Mouse (Mus musculus) CH12.LX (cell line): ENCODE measurements at regions not wholly inside any gene's neighbourhood (a gene's known extent, or its start where the extent isn't known, plus 50 kb on each side); places are given as distances from the start of the nearest gene placed in this dataset.

Experiments used
- DNase-seq: peaks from one replicate; pipeline ENCODE4 v3.0.0-alpha.2; 2013; ENCODE audit errors: extremely low read depth
- H3K27ac ChIP-seq: 2 replicates; pipeline ENCODE4 v1.5.1; 2012; ENCODE audit warnings: low read depth, mild to moderate bottlenecking, control low read depth, moderate library complexity; ENCODE audit not compliant: insufficient read depth
- H3K27me3 ChIP-seq: replicated peaks from 2 replicates; pipeline ENCODE3; 2012; ENCODE audit warnings: inconsistent platforms
- H3K36me3 ChIP-seq, 2 experiments: replicated peaks in 1 of 2; 2 replicates each; pipeline versions ENCODE3 to v1.6.1; 2012; ENCODE audit warnings: inconsistent platforms in 1 of 2, low read length in 1 of 2, mild to moderate bottlenecking in 1 of 2, mixed read lengths in 1 of 2, moderate library complexity in 1 of 2; ENCODE audit not compliant: control insufficient read depth in 1 of 2, insufficient read depth in 1 of 2
- H3K4me1 ChIP-seq, 2 experiments: 2 replicates each; pipeline ENCODE4 v1.6.1; 2012; ENCODE audit warnings: inconsistent platforms in 1 of 2, moderate library complexity in 1 of 2; ENCODE audit not compliant: insufficient read depth in 2 of 2, control insufficient read depth in 1 of 2
- H3K4me2 ChIP-seq: 2 replicates; pipeline ENCODE4 v1.6.1; 2012; ENCODE audit warnings: low read depth, mild to moderate bottlenecking, control low read depth; ENCODE audit not compliant: poor library complexity, insufficient read depth, severe bottlenecking
- H3K4me3 ChIP-seq, 3 experiments: fragments of 150-350 bp in 1 of 3; sonication (generic) in 1 of 3; replicated peaks in 1 of 3; 2 replicates each; pipeline versions ENCODE3 to v1.5.1; 2011 to 2012; ENCODE audit warnings: low read depth in 2 of 3, low read length in 2 of 3, mild to moderate bottlenecking in 2 of 3, moderate library complexity in 2 of 3, control low read depth in 1 of 3, improper control_type of control experiment in 1 of 3, inconsistent platforms in 1 of 3, mixed read lengths in 1 of 3; ENCODE audit not compliant: poor library complexity in 1 of 3
- H3K79me2 ChIP-seq: replicated peaks from 2 replicates; pipeline ENCODE4 v1.6.1; 2012; ENCODE audit warnings: mild to moderate bottlenecking, moderate library complexity; ENCODE audit not compliant: control insufficient read depth, poor library complexity, insufficient read depth, severe bottlenecking; ENCODE audit errors: extremely low read depth
- H3K9ac ChIP-seq: 2 replicates; pipeline ENCODE4 v1.6.1; 2012; ENCODE audit warnings: low read depth, mild to moderate bottlenecking, control low read depth, moderate library complexity; ENCODE audit not compliant: insufficient read depth
- H3K9me3 ChIP-seq: replicated peaks from 2 replicates; pipeline ENCODE3; 2012; ENCODE audit warnings: low read length, inconsistent platforms, mixed read lengths
- CTCF ChIP-seq, 2 experiments: IDR thresholded peaks in 1 of 2; conservative IDR thresholded peaks in 1 of 2; 2 replicates each; pipeline ENCODE4 v1.5.1; 2011 to 2012; ENCODE audit warnings: low read depth in 2 of 2, low read length in 2 of 2, improper control_type of control experiment in 1 of 2, inconsistent platforms in 1 of 2, mild to moderate bottlenecking in 1 of 2, moderate library complexity in 1 of 2
- ELF1 ChIP-seq: IDR thresholded peaks from 2 replicates; pipeline ENCODE4 v1.6.1; 2014; ENCODE audit warnings: low read depth, mild to moderate bottlenecking, inconsistent platforms, low read length, improper control_type of control experiment
- ETS1 ChIP-seq: conservative IDR thresholded peaks from 2 replicates; pipeline ENCODE4 v1.6.1; 2012; ENCODE audit warnings: low read depth, mild to moderate bottlenecking, inconsistent platforms, low read length, improper control_type of control experiment, moderate library complexity
- HCFC1 ChIP-seq: IDR thresholded peaks from 2 replicates; pipeline ENCODE4 v1.6.1; 2012; ENCODE audit warnings: low read depth, mild to moderate bottlenecking, inconsistent platforms, low read length, improper control_type of control experiment
- KAT2A ChIP-seq: IDR thresholded peaks from 2 replicates; pipeline ENCODE4 v1.6.1; 2012; ENCODE audit warnings: low read length, improper control_type of control experiment, inconsistent platforms; ENCODE audit not compliant: insufficient replicate concordance
- MAFK ChIP-seq: IDR thresholded peaks from 2 replicates; pipeline ENCODE4 v1.6.1; 2011; ENCODE audit warnings: low read length, improper control_type of control experiment; ENCODE audit not compliant: insufficient replicate concordance
- MAX ChIP-seq: IDR thresholded peaks from 2 replicates; pipeline ENCODE4 v1.6.1; 2011; ENCODE audit warnings: low read length, improper control_type of control experiment
- MAZ ChIP-seq: IDR thresholded peaks from 2 replicates; pipeline ENCODE4 v1.6.1; 2012; ENCODE audit warnings: low read depth, mild to moderate bottlenecking, inconsistent platforms, low read length, improper control_type of control experiment, moderate library complexity
- MXI1 ChIP-seq: IDR thresholded peaks from 2 replicates; pipeline ENCODE4 v1.6.1; 2011; ENCODE audit warnings: mild to moderate bottlenecking, low read depth, low read length, improper control_type of control experiment
- MYC ChIP-seq: IDR thresholded peaks from 2 replicates; pipeline ENCODE4 v1.6.1; 2011; ENCODE audit warnings: low read depth, mild to moderate bottlenecking, improper control_type of control experiment, low read length
- PAX5 ChIP-seq: IDR thresholded peaks from 2 replicates; pipeline ENCODE4 v1.6.1; 2012; ENCODE audit warnings: low read length, inconsistent platforms, mixed read lengths
- POLR2AphosphoS2 ChIP-seq: IDR thresholded peaks from 2 replicates; pipeline ENCODE4 v1.6.1; 2011; ENCODE audit warnings: low read depth, low read length, improper control_type of control experiment
- RAD21 ChIP-seq: IDR thresholded peaks from 2 replicates; pipeline ENCODE4 v1.6.1; 2011; ENCODE audit warnings: low read depth, mild to moderate bottlenecking, low read length, improper control_type of control experiment, moderate library complexity
- RCOR1 ChIP-seq: conservative IDR thresholded peaks from 2 replicates; pipeline ENCODE4 v1.6.1; 2012; ENCODE audit warnings: low read depth, mild to moderate bottlenecking, inconsistent platforms, low read length, improper control_type of control experiment
- SIN3A ChIP-seq: IDR thresholded peaks from 2 replicates; pipeline ENCODE4 v1.6.1; 2012; ENCODE audit warnings: low read length, improper control_type of control experiment, inconsistent platforms
- SMC3 ChIP-seq: IDR thresholded peaks from 2 replicates; pipeline ENCODE4 v1.6.1; 2011; ENCODE audit warnings: low read depth, low read length, improper control_type of control experiment
- ZC3H11A ChIP-seq: IDR thresholded peaks from 2 replicates; pipeline ENCODE4 v1.6.1; 2012; ENCODE audit warnings: low read depth, mild to moderate bottlenecking, inconsistent platforms, low read length, improper control_type of control experiment
- dilution Hi-C: fragments of 300-500 bp; cut with MboI; formaldehyde crosslinking; loops from 2 replicates; pipeline ENCODE4 v1.14.3; 2020; ENCODE audit warnings: low sequenced_read_pairs; ENCODE audit not compliant: extremely low pct_unique_long_range_greater_than_20kb, extremely low pct_ligation_motif_present
- in situ Hi-C: fragments of 300-500 bp; cut with MboI; formaldehyde crosslinking; loops from 3 replicates; pipeline ENCODE4 v1.14.3; 2019; ENCODE audit warnings: low sequenced_read_pairs, low pct_ligation_motif_present, low pct_unique_long_range_greater_than_20kb, mixed read lengths

GRCm38 (mm10) chr8:116043381-116043780, 335.8 kb upstream of the Maf start:
- dilution Hi-C loops (no loop called here), in situ Hi-C loops (no loop called here)
- H3K4me2 ChIP-seq: no peak overlapping the region
- H3K4me1 ChIP-seq: no peaks in the 10 kb centered on the region
- no peak overlapping the region for H3K27ac ChIP-seq
- TF ChIP-seq SIN3A (no peak), KAT2A (no peak)
- H3K79me2 ChIP-seq: no peaks in the 10 kb centered on the region
- no peaks in the 10 kb centered on the region for H3K27me3 ChIP-seq
- H3K9me3 ChIP-seq: peaks cover 9% of the 10 kb centered on the region
- no peaks in the 10 kb centered on the region for H3K36me3 ChIP-seq
- no peak for DNase-seq
- no peak overlapping the region for H3K9ac ChIP-seq
- H3K4me3 ChIP-seq: no peak overlapping the region

GRCm38 (mm10) chr8:116030966-116031365, 323.4 kb upstream of the Maf start:
- Histone ChIP-seq H3K4me1 (no peaks in the 10 kb centered on the region), H3K4me3 (no peak overlapping the region), H3K27me3 (peaks cover 11% of the 10 kb centered on the region), H3K9me3 (peaks cover 32% of the 10 kb centered on the region), H3K27ac (no peak overlapping the region), H3K4me2 (no peak overlapping the region), H3K79me2 (no peaks in the 10 kb centered on the region), H3K36me3 (no peaks in the 10 kb centered on the region), H3K9ac (no peak overlapping the region)
- no peak for DNase-seq
- in situ Hi-C loops: no loop called here
- dilution Hi-C loops: no loop called here
- TF ChIP-seq POLR2AphosphoS2 (no peak), MAFK (no peak), MXI1 (no peak), MAZ (no peak), RAD21 (no peak)

GRCm38 (mm10) chr8:116025321-116025720, 317.7 kb upstream of the Maf start:
- dilution Hi-C loops: no loop called here
- Histone ChIP-seq H3K4me2 (no peak overlapping the region), H3K36me3 (no peaks in the 10 kb centered on the region), H3K27ac (no peak overlapping the region), H3K9ac (no peak overlapping the region), H3K79me2 (no peaks in the 10 kb centered on the region), H3K4me1 (no peaks in the 10 kb centered on the region), H3K9me3 (peaks cover 21% of the 10 kb centered on the region), H3K4me3 (no peak overlapping the region), H3K27me3 (peaks cover 17% of the 10 kb centered on the region)
- in situ Hi-C loops: no loop called here
- no peak for TF ChIP-seq RCOR1
- no peak for TF ChIP-seq MAX
- no peak for TF ChIP-seq ELF1
- no peak for TF ChIP-seq PAX5
- no peak for TF ChIP-seq ETS1
- no peak for TF ChIP-seq MYC
- TF ChIP-seq CTCF (conservative IDR thresholded peaks at IDR 0.05 in 1 of 2, IDR thresholded peaks at IDR 0.05 in 1 of 2; ENCODE audit: low read depth in 2 of 2, low read length in 2 of 2): no peak
- TF ChIP-seq MXI1: no peak
- no peak for TF ChIP-seq HCFC1
- no peak for TF ChIP-seq SMC3
- no peak for TF ChIP-seq ZC3H11A
- no peak for DNase-seq
